Mouse (Mus musculus) heart, adult 2 months (tissue): ENCODE measurements around the gene Pmp22. TPM values are rescaled to one million over a fixed set of nuclear protein-coding genes. Genes with fewer than 3 reads are reported as not detected.

Source experiments
- DNase-seq, 2 experiments: peaks; one replicate each; pipeline ENCODE4 v3.0.0; 2021
- H3K27ac ChIP-seq: fragments of 200-600 bp; 2 replicates; pipeline ENCODE4 v1.8.1; 2022
- H3K27me3 ChIP-seq: fragments of 200-500 bp; 2 replicates; pipeline ENCODE4 v1.6.1; 2012; ENCODE audit warnings: mild to moderate bottlenecking, low read length, inconsistent platforms, mixed read lengths; ENCODE audit not compliant: control insufficient read depth, insufficient read depth
- H3K36me3 ChIP-seq: fragments of 200-500 bp; 2 replicates; pipeline ENCODE4 v1.6.1; 2012; ENCODE audit warnings: low read length, inconsistent platforms; ENCODE audit not compliant: control insufficient read depth, insufficient read depth
- H3K4me1 ChIP-seq: fragments of 200-500 bp; 2 replicates; pipeline ENCODE4 v1.6.1; 2011; ENCODE audit warnings: low read length; ENCODE audit not compliant: control insufficient read depth, insufficient read depth
- H3K4me3 ChIP-seq: fragments of 200-600 bp; 2 replicates; pipeline ENCODE4 v1.8.1; 2022
- H3K79me2 ChIP-seq: fragments of 200-500 bp; replicated peaks from 2 replicates; pipeline ENCODE4 v1.6.1; 2012; ENCODE audit warnings: mild to moderate bottlenecking, inconsistent platforms, low read length, moderate library complexity, mixed read lengths; ENCODE audit not compliant: control insufficient read depth, insufficient read depth
- H3K9ac ChIP-seq: fragments of 200-500 bp; 2 replicates; pipeline ENCODE4 v1.6.1; 2012; ENCODE audit warnings: low read depth, mild to moderate bottlenecking, control low read depth, inconsistent platforms, low read length, mixed read lengths
- CTCF ChIP-seq: fragments of 200-600 bp; IDR thresholded peaks from 2 replicates; pipeline ENCODE4 v1.8.1; 2022; ENCODE audit warnings: antibody characterized with exemption, mild to moderate bottlenecking, moderate library complexity
- EP300 ChIP-seq: fragments of 200-500 bp; IDR thresholded peaks from 2 replicates; pipeline ENCODE4 v1.6.1; 2011; ENCODE audit warnings: low read depth, low read length, control low read depth; ENCODE audit not compliant: insufficient read depth
- POLR2A ChIP-seq: fragments of 200-500 bp; IDR thresholded peaks from 2 replicates; pipeline ENCODE4 v1.6.1; 2011; ENCODE audit warnings: mild to moderate bottlenecking, low read depth, low read length, control low read depth; ENCODE audit not compliant: insufficient read depth
- WGBS: fragments of 180-500 bp; shearing (Covaris S2); methylation state at CpG from one replicate; pipeline ENCODE4 v1.1.7; 2018; 5-methylcytosine and 5-hydroxymethylcytosine counted together
- intact Hi-C: fragments of 180-260 bp; cut with DNase I; formaldehyde crosslinking; loops from one replicate; pipeline ENCODE4 v1.15.1; 2025
- polyA plus RNA-seq: library from polyadenylated mRNA; depleted of rRNA; stranded (reverse); fragments of >200 nt; gene quantifications from 2 replicates; pipeline ENCODE4 v1.2.3, GENCODE M21; 2012
- total RNA-seq, 2 experiments: library from RNA; stranded (reverse); gene quantifications; 2 replicates each; pipeline ENCODE4 v1.2.3; 2021

The Pmp22 gene
- total and polyA plus RNA-seq, 3 experiments, result 37.5 to 69.4 (median 49.6) TPM

- Histone ChIP-seq H3K4me1 (peaks cover 8% of the 10 kb centered on the region), H3K4me3 (no peak overlapping the region), H3K36me3 (no peaks in the 10 kb centered on the region), H3K27me3 (no peaks in the 10 kb centered on the region), H3K79me2 (no peaks in the 10 kb centered on the region), H3K9ac (no peak overlapping the region), H3K27ac (no peak overlapping the region)
- intact Hi-C loops, result no loop called here
- TF ChIP-seq POLR2A (no peak), EP300 (no peak), CTCF (no peak)
- DNase-seq, result no peak
- 63% methylated on average over 2 of the region's 2 CpGs for WGBS
Observed at GRCm38 (mm10) chr11:63122249-63122648, 6.5 kb upstream of the Pmp22 start.

GRCm38 (mm10) chr11:63122776-63123350 is 5.9 kb upstream of the Pmp22 start:
- TF ChIP-seq EP300 (no peak), POLR2A (no peak), CTCF (no peak)
- H3K79me2 ChIP-seq, result no peaks in the 10 kb centered on the region
- 89% methylated on average over 4 of the region's 4 CpGs for WGBS
- H3K9ac ChIP-seq, result no peak overlapping the region
- H3K27me3 ChIP-seq, result no peaks in the 10 kb centered on the region
- H3K4me3 ChIP-seq, result no peak overlapping the region
- no peak for DNase-seq
- H3K36me3 ChIP-seq, result no peaks in the 10 kb centered on the region
- H3K4me1 ChIP-seq, result peaks cover 8% of the 10 kb centered on the region
- intact Hi-C loops, result no loop called here
- H3K27ac ChIP-seq, result no peak overlapping the region

DNA sequence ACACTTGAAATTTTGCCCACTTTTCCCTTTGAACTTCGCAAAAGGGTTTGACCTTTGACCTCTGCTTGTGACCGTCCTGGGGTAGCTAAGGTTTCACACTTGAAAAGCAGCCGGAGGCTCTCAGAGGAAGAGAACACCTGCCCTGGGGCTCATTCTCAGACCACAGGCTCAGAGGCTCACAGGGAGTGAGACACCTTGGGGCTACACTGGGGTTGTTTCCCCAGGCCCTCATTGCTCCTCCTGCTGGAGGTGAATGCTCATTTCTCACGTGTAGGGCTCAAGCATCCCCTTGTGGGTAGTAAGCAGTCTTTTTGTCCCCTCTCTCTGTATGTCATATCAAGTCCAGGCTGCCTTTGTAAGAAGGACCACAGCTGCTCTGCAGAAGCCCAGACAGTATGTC is 4.5 kb upstream of the Pmp22 start:
- Histone ChIP-seq H3K9ac (no peak overlapping the region), H3K27me3 (no peaks in the 10 kb centered on the region), H3K27ac (no peak overlapping the region), H3K4me1 (peaks cover 8% of the 10 kb centered on the region), H3K4me3 (no peak overlapping the region), H3K36me3 (no peaks in the 10 kb centered on the region), H3K79me2 (no peaks in the 10 kb centered on the region)
- intact Hi-C loops, result no loop called here
- no peak for DNase-seq
- TF ChIP-seq CTCF, result peak; percentile 29
- TF ChIP-seq EP300, result no peak
- no peak for TF ChIP-seq POLR2A
- WGBS, result 47% methylated on average over 4 of the region's 4 CpGs

DNA sequence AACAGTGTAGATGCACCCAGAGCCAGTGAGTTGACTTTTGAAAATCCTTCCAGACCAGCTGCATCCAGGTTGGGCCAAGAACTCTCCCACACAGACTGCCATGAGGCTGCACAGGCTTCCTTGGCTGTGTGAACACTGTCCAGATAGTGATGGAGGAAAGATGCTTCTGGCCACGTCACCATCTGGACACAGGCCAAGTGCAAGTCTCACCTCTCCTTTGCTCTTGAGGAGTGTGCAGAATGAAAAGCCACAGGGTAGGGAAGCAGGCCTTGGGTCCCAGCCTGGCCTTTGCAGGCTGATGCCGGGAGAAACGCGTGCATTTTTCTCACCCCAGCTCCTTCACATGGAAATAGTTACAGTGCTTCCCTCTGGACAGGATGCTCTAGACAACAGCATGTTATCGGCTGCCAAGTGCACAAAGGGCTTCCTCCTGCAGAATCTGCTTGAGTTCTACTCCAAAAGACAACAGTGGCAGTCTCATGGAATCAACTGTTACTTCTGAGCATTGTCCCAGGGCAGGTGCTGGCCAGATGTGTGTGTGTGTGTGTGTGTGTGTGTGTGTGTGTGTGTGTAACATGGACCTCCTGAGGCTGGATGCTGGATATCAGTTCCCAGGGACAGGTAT is 2.8 kb upstream of the Pmp22 start:
- Histone ChIP-seq H3K9ac (no peak overlapping the region), H3K4me3 (no peak overlapping the region), H3K36me3 (no peaks in the 10 kb centered on the region), H3K4me1 (peaks cover 13% of the 10 kb centered on the region), H3K79me2 (no peaks in the 10 kb centered on the region), H3K27me3 (no peaks in the 10 kb centered on the region), H3K27ac (no peak overlapping the region)
- intact Hi-C loops, result no loop called here
- peak; percentile 65 to 72 for DNase-seq
- TF ChIP-seq CTCF (no peak), POLR2A (no peak), EP300 (peak; percentile 39; the same call in 1 of the 2 replicates)
- 28% methylated on average over 5 of the region's 5 CpGs for WGBS

DNA sequence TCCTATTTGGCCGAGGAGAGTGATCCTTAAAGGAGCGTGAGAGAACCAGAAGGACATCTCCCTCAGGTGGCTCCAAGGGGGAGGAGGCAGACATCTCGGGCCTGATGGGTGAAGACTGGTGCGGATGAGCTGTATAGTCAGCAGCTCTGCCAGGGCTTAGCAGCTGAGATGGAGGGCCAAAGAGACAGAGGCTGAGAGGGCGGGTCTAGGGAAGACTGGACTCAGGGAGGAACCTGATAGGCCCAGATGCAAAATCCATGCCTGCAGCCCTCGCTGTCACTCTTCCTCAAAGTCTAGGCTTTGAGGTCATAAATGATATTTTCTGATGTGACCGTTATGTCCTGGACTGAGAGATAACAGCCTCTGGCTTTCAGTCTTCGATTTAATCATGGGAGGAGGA is 1.8 kb upstream of the Pmp22 start:
- WGBS, result 74% methylated on average over 8 of the region's 8 CpGs
- Histone ChIP-seq H3K27ac (no peak overlapping the region), H3K4me3 (no peak overlapping the region), H3K4me1 (peaks cover 13% of the 10 kb centered on the region), H3K36me3 (no peaks in the 10 kb centered on the region), H3K9ac (no peak overlapping the region), H3K27me3 (no peaks in the 10 kb centered on the region), H3K79me2 (no peaks in the 10 kb centered on the region)
- DNase-seq, result no peak
- intact Hi-C loops, result no loop called here
- TF ChIP-seq POLR2A, result no peak
- TF ChIP-seq CTCF, result no peak
- no peak for TF ChIP-seq EP300

DNA sequence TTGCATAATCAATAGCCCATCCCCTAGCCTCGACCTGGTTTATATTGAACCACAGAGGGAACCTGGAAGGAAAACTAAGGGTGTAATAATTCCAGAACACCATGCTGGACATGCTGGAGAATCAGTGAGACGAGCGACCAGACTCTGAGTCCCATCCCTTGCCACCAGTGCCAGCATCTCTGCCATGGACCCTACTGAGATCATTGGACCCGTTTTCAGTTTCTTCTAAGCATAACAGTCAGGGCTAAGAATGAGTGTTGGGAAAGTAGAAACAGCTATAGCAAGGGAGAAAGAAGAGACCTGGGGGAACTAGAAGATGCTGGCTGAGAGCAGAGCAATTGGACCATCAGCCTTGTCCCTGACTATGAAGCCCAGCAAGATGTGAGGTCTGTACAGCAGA is 1.3 kb upstream of the Pmp22 start:
- H3K79me2 ChIP-seq, result no peaks in the 10 kb centered on the region
- H3K4me1 ChIP-seq, result peaks cover 13% of the 10 kb centered on the region
- intact Hi-C loops, result no loop called here
- H3K9ac ChIP-seq, result no peak overlapping the region
- TF ChIP-seq POLR2A (no peak), EP300 (no peak), CTCF (no peak)
- H3K4me3 ChIP-seq, result no peak overlapping the region
- WGBS, result 91% methylated on average over 4 of the region's 4 CpGs
- H3K27ac ChIP-seq, result no peak overlapping the region
- DNase-seq, result no peak
- no peaks in the 10 kb centered on the region for H3K36me3 ChIP-seq
- no peaks in the 10 kb centered on the region for H3K27me3 ChIP-seq
